Mouse (Mus musculus) liver, embryonic 14.5 days (tissue): ENCODE measurements around the gene Spout1.

ENCODE experiments used
- CTCF ChIP-seq: IDR thresholded peaks from 2 replicates; pipeline ENCODE4 v1.5.1; 2016; ENCODE audit warnings: antibody characterized with exemption, low read depth, control low read depth
- EP300 ChIP-seq: IDR thresholded peaks from 2 replicates; pipeline ENCODE4 v1.6.1; 2016; ENCODE audit warnings: antibody characterized with exemption, low read depth

DNA sequence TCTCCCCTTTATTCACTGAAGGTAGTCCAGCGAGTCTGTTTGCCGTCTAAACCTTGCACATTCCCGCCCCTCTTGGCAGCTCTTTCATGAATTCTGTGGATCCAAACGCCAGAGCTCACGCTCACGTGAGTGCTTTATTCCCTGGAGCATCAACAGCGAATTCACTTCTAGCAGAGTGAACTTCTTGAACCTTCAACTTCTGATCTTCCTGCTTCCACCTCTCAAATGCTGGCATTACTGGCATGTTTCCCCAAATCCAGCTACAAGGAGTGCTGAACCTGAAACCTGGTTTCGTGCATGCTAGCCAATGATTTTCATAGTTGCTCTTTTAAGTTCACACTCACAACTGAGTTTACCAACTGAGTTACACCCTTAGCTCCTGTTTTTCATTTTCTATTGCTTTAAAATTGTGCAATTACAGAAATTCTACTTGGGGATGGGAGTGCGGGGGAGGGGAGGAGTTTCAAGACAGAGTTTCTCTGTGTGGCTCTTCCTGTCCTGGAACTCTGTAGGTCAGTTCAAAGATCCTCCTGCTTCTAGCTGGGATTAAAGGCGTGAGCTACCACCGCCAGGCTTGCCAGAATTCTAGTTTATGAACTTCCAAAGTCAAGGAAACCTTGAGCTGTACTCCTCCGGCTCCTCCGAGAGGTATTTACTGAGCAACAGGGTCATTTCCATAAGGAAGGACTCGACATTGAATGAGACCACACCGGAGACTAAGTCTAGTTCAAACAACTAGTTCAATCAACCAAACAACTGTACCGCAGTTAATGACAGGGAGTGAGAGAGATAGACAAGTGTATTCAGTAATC is 45.3 kb downstream of the Spout1 start:
- TF ChIP-seq CTCF (no peak), EP300 (no peak; the same call in 1 of the 2 replicates)
